Mouse (Mus musculus) left cerebral cortex, postnatal 14 days (tissue): Measurements from ENCODE around the gene Wtip. TPM values are rescaled to one million over a fixed set of nuclear protein-coding genes. Genes with fewer than 3 reads are reported as not detected.
"Not testable (repeated sequence)": the region's sequence is repeated elsewhere in the genome, so short reads cannot be mapped to it uniquely, and the experiment has no call there.

Source experiments
- DNase-seq, 2 experiments: peaks; one replicate each; pipeline ENCODE4 v3.0.0; 2021 to 2022; ENCODE audit warnings: low spot score in 2 of 2, mixed read lengths in 1 of 2
- intact Hi-C: fragments of 180-260 bp; cut with DNase I; formaldehyde crosslinking; loops from one replicate; pipeline ENCODE4 v1.15.1; 2025
- total RNA-seq, 2 experiments: library from RNA; stranded (reverse); gene quantifications; 2 replicates each; pipeline ENCODE4 v1.2.3; 2021

Wtip gene
- total RNA-seq, 2 experiments from 2014 or later = 10.2 to 12.1 TPM

DNA sequence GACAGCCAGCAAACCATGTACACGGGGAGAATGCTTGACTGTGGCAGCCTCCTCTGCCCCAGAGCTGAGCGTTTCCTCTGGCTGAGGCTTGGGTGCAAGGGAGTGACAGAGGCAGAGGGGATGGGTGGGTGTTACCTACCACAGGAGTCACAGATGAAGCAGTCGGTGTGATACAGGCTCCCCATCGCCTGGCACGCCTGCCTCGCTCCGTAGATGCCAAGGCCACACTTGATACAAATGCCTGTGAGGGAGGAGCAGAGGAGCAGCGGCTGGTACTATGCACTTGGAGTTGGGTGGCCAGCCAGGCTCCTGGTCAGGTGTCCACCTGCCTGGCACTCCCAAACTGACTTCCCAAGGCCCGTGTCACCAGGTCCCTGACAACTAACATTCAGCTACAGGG is 7.7 kb downstream of the Wtip start:
- DNase-seq = no peak
- intact Hi-C loops = no loop called here

DNA sequence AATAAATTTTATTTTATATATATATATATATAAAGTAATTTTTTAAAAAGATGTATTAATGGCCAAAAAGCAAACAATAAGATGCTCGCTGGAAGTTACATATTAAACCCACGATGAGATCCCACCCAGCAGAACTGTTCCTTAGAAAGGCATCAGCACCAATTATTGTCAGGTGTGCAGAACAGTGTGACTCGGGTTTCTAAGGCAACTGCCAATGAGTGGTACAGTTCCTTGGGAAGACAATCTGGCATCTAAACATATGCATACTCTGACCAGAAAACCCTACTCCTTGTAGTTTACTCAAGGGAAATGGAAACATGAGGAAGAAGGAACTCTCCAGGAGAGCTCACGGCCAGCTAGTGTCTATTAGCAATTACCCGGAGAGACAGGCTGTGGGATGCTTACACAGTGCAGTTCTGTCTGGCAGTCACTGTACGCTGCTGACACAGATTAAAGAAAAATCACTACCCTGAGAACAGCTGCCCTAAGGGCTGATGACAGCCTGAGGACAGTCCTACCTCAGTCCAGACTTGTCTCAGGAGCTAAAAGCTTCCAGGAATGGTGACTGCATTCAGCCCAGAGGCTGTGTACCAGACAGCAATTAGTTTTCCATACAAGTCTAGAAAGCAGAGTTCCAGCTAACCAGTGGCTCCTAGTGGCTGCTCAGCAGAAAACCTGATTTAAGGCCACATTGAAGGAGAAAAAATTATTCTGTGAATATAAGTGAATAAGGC is 9.9 kb downstream of the Wtip start:
- intact Hi-C loops = no loop called here
- DNase-seq = peak; percentile 31 to 57

DNA sequence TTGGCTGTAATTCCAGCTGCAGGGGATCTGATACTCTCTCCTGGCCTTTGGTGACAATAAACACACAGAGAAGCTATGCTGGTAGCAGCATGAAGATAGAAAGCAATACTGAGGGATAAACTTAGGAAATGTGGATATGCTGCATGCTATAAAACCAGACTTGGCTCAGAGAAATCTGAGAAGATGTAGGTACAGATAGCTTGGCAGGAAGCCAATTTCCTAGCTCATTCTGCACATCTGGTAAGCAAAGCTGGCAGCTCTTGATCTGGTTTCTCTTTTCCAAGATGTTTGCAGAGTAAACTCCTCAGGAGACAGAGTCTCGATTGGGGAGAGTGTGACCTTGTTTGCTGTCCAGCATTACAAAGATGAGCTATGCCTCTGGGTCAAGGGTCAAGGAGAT is 12.4 kb downstream of the Wtip start:
- peak in 1 of 2 experiments; percentile 39 for DNase-seq
- intact Hi-C loops = not testable (repeated sequence)

DNA sequence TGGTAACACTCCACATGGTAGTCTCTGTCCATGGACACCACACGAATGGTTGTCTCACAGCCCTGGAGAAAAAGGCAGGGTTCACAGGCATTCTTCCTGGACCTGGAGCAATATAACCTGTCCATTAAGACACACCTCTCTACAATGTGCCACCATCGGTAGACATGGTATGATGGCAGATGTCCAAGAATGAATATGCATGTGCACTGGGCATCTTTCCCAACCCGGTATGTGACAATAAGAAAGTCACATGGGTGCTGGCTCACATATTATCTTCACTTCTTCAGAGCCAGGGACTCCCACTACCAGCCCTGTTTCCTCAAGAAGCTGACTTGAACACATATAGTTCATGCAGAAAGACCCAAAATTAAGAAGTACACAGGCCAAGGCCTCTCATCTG is 16.5 kb downstream of the Wtip start:
- intact Hi-C loops = no loop called here
- no peak for DNase-seq

DNA sequence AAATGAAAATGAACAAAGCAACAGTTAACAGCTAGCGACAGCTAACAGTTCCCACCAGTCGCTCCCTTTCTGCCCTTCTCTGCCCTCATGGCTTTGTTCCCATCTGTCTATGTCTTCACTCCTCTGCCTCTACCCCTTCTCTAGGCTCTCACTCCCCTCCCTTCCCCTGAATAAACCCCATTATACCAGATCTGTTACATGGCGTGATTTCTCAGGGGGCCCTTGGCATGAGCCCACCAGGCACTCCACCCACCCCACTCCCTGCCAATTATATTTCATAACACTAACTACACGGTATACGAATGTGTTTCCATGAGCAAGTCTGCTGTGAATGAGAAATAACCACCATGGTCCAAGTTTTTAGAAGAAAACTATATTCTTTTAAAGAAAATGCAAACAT is 23.9 kb downstream of the Wtip start:
- DNase-seq = no peak
- intact Hi-C loops = no loop called here

DNA sequence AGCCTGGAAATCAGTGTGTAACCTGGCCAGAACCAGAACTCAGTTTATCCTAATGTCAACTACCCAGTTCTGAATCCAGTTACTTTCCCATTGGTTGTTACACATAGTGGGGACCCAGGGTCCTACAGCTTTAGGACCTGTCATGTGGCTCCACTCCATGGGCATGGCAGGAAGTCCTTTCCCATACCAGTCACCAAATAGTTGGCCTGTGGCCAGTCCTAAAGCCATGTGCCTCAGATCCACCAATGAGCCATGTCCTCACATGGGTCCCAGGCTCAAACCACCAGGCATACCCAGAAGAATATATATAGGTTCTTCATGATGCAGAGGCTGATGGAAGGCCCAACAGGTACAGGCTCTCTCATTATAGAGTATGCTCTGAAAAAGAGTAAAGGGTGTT is 31.8 kb downstream of the Wtip start:
- intact Hi-C loops = no loop called here
- no peak for DNase-seq

DNA sequence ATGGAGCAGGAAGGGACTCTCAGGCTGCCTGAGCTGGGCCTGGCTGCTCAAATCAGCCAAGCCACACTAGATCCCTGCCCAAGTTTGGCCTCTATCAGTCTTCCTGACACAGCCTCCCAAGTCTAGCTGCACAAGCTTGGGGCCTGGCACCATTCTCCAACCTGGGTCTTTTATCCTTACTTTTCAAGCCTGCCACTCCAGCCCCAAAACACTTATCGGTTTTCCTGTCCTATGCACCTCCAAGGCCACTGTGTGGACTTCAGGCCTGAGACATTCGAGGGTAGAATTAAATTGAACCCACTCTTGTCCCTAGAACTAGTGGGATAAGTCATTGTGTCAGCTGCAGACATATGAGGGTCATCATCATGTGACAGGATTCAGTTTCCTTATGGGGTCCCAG is 33.1 kb downstream of the Wtip start:
- intact Hi-C loops = no loop called here

DNA sequence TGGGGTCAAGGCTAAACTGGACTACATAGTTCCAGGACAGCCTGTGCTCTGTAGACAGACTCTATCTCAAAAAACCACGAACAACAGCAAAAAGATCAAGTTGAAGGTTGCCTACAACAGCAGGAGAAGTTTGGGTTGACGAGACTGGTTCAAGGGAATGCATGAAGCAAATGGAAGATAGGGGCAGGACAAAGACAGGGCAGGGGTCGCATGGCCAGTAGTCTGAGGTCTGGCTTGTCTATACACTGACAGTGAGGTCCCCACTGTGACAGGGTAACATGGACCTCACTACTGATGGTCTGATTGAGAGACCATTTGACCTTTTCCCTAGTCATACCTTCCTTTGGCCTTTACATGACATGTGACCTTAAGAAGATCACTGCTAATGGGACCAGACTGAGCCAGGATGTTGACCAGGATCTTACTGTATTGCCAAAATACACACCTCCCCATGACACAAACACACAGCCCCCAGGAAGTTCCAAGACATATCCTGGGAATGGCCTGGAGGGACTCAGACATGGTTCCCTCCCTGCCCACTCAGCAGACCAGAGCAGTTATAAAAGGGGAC is 38.1 kb downstream of the Wtip start, which contains the start of gene Scgb1b30:
Scgb1b30 (plus strand) TSS at position 521 of the 571 bp plus-strand sequence.
- intact Hi-C loops = no loop called here
- no peak for DNase-seq

More for the DNA sequence above, 33.1 kb downstream of the Wtip start:
- DNase-seq = no peak

DNA sequence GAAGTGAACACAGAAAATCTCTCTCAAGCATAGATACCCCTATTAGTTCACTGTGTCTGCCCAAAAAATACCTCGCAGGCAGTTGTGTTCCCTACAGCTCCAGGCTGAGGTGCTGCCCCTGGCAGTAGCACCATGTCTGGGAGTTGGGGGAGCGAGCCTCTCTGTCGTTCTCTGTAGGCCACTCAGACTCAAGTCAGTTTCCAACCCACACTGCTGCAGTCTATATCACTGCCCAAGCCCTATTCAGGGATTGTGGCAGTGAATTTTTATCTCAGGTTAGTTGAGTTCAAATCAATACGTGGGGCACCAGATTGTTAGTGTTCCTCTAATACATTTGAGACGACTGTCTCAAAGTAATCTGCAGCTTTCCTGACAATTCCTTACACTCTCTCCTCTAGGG is 64.9 kb downstream of the Wtip start:
- intact Hi-C loops, DNase-seq: not testable (repeated sequence)

Other genes with a start within 250 kb of the Wtip start
- gene Scgb2b26, start 188.2 kb downstream of the Wtip start, total RNA-seq = not detected
- gene Scgb2b27, start 119.3 kb downstream of the Wtip start, total RNA-seq = not detected
- gene Scgb1b27, start 111.8 kb downstream of the Wtip start, total RNA-seq = not detected
- gene Scgb1b30, start 37.8 kb downstream of the Wtip start, total RNA-seq = not detected
- 10 to 100 TPM; 81.0 to 81.1 TPM for gene Uba2, start 36.3 kb upstream of the Wtip start, total RNA-seq
- 10 to 100 TPM; 22.8 to 25.4 TPM for gene Pdcd2l, start 63.4 kb upstream of the Wtip start, total RNA-seq
- 100 to 1,000 TPM; 676 to 689 TPM for gene Gpi1, start 97.1 kb upstream of the Wtip start, total RNA-seq
- gene Gm6096, start 117.8 kb upstream of the Wtip start, total RNA-seq = not detected
- gene 4931406P16Rik, start 180.3 kb upstream of the Wtip start, total RNA-seq = 10 to 100 TPM; 40.2 to 49.3 TPM